Mouse (Mus musculus) brain, adult 2 months (tissue): ENCODE measurements around the gene Cnot2.
A peak's percentile ranks its signal among the peaks of the same experiment; 100 is the strongest.

Source experiments
- DNase-seq: peaks from one replicate; pipeline ENCODE4 v3.0.0; 2011; ENCODE audit warnings: low read depth, low spot score

Cnot2 gene

GRCm38 (mm10) chr10:116562731-116563480 lies 18.4 kb downstream of the Cnot2 start:
- no peak for DNase-seq

GRCm38 (mm10) chr10:116562210-116562609 lies 19.1 kb downstream of the Cnot2 start:
- DNase-seq: no peak

- no peak for DNase-seq
These were observed 22.1 kb downstream of the Cnot2 start for GRCm38 (mm10) chr10:116559171-116559570.

- DNase-seq: no peak
These were observed 24.1 kb downstream of the Cnot2 start for GRCm38 (mm10) chr10:116557166-116557565.

GRCm38 (mm10) chr10:116554434-116554833 lies 26.9 kb downstream of the Cnot2 start:
- no peak for DNase-seq

GRCm38 (mm10) chr10:116547958-116548357 lies 33.4 kb downstream of the Cnot2 start:
- DNase-seq: no peak

- DNase-seq: peak; percentile 66
These were observed 35.1 kb downstream of the Cnot2 start for GRCm38 (mm10) chr10:116546177-116546576.

GRCm38 (mm10) chr10:116543061-116543460 lies 38.2 kb downstream of the Cnot2 start:
- DNase-seq: no peak

GRCm38 (mm10) chr10:116540750-116541149 lies 40.6 kb downstream of the Cnot2 start:
- DNase-seq: peak; percentile 80

GRCm38 (mm10) chr10:116537495-116537894 lies 43.8 kb downstream of the Cnot2 start:
- no peak for DNase-seq

- DNase-seq: peak; percentile 64
These were observed 47.0 kb downstream of the Cnot2 start for GRCm38 (mm10) chr10:116534278-116534677.

GRCm38 (mm10) chr10:116532561-116532960 lies 48.8 kb downstream of the Cnot2 start:
- DNase-seq: no peak

GRCm38 (mm10) chr10:116531063-116531462 lies 50.2 kb downstream of the Cnot2 start:
- DNase-seq: no peak

GRCm38 (mm10) chr10:116519588-116519987 lies 61.7 kb downstream of the Cnot2 start:
- DNase-seq: no peak

- DNase-seq: no peak
These were observed 65.7 kb downstream of the Cnot2 start for GRCm38 (mm10) chr10:116515590-116515989.

- DNase-seq: no peak
These were observed 66.2 kb downstream of the Cnot2 start for GRCm38 (mm10) chr10:116515158-116515557.

- DNase-seq: no peak
These were observed 68.1 kb downstream of the Cnot2 start for GRCm38 (mm10) chr10:116513254-116513635.

- no peak for DNase-seq
These were observed 68.6 kb downstream of the Cnot2 start for GRCm38 (mm10) chr10:116512521-116513253.

GRCm38 (mm10) chr10:116505303-116506014 lies 75.9 kb downstream of the Cnot2 start:
- DNase-seq: no peak

GRCm38 (mm10) chr10:116492768-116493167 lies 88.5 kb downstream of the Cnot2 start:
- DNase-seq: no peak

- DNase-seq: peak; percentile 65
These were observed 94.2 kb downstream of the Cnot2 start for GRCm38 (mm10) chr10:116486895-116487747.
